Mouse (Mus musculus) heart, embryonic 14.5 days (tissue): ENCODE data around the gene Ccl4. TPM values are rescaled to one million over a fixed set of nuclear protein-coding genes. Genes with fewer than 3 reads are reported as not detected.

ENCODE experiments used
- ATAC-seq: fragments of 200-750 bp; cut with Nextera tagmentation; 2 replicates; pipeline ENCODE4 v1.8.0; 2017; ENCODE audit warnings: low read depth, moderate TSS enrichment; ENCODE audit not compliant: insufficient number of reproducible peaks, insufficient read depth, low FRiP score
- H3K27ac ChIP-seq, 2 experiments: fragments of 200-500 bp in 1 of 2; fragments of 300-500 bp in 1 of 2; sonication (generic) in 1 of 2; replicated peaks in 1 of 2; 2 replicates each; pipeline ENCODE4 v1.5.1; 2012 to 2014; ENCODE audit warnings: low read depth in 2 of 2, low read length in 2 of 2, control low read depth in 1 of 2, mild to moderate bottlenecking in 1 of 2, mixed read lengths in 1 of 2; ENCODE audit not compliant: control insufficient read depth in 1 of 2, insufficient read depth in 1 of 2
- H3K27me3 ChIP-seq: fragments of 300-500 bp; sonication (generic); 2 replicates; pipeline ENCODE4 v1.6.1; 2014; ENCODE audit warnings: mild to moderate bottlenecking, low read length, control low read depth; ENCODE audit not compliant: control insufficient read depth, insufficient read depth
- H3K36me3 ChIP-seq: fragments of 300-500 bp; sonication (generic); 2 replicates; pipeline ENCODE4 v1.6.1; 2014; ENCODE audit warnings: mild to moderate bottlenecking, control low read depth, low read length, mixed read lengths; ENCODE audit not compliant: control insufficient read depth, insufficient read depth
- H3K4me1 ChIP-seq, 2 experiments: fragments of 200-500 bp in 1 of 2; fragments of 300-500 bp in 1 of 2; sonication (generic) in 1 of 2; 2 replicates each; pipeline ENCODE4 v1.6.1; 2012 to 2014; ENCODE audit warnings: low read length in 2 of 2, control low read depth in 1 of 2, mixed read lengths in 1 of 2; ENCODE audit not compliant: control insufficient read depth in 2 of 2, insufficient read depth in 2 of 2
- H3K4me2 ChIP-seq: fragments of 300-500 bp; sonication (generic); 2 replicates; pipeline ENCODE4 v1.6.1; 2014; ENCODE audit warnings: mild to moderate bottlenecking, low read length
- H3K4me3 ChIP-seq, 2 experiments: fragments of 200-500 bp in 1 of 2; fragments of 300-500 bp in 1 of 2; sonication (generic) in 1 of 2; 2 replicates each; pipeline ENCODE4 v1.5.1; 2012 to 2014; ENCODE audit warnings: low read length in 2 of 2, mild to moderate bottlenecking in 2 of 2, control low read depth in 1 of 2, low read depth in 1 of 2, moderate library complexity in 1 of 2; ENCODE audit not compliant: control insufficient read depth in 1 of 2, insufficient read depth in 1 of 2
- H3K9ac ChIP-seq: fragments of 300-500 bp; sonication (generic); 2 replicates; pipeline ENCODE4 v1.6.1; 2014; ENCODE audit warnings: mild to moderate bottlenecking, low read length
- H3K9me3 ChIP-seq: fragments of 300-500 bp; sonication (generic); 2 replicates; pipeline ENCODE4 v1.6.1; 2016; ENCODE audit warnings: low read length, control low read depth; ENCODE audit not compliant: control insufficient read depth
- WGBS: fragments of 180-500 bp; shearing (Covaris S2); extraction: QIAGEN DNeasy Blood & Tissue Kit; methylation state at CpG from one replicate; pipeline ENCODE4 v1.1.7; 2014; 5-methylcytosine and 5-hydroxymethylcytosine counted together
- polyA plus RNA-seq: library from polyadenylated mRNA; unstranded; fragments of >200 nt; fragmentation: Nextera tagmentation; extraction: Ambion mirVana; gene quantifications from 2 replicates; pipeline ENCODE4 v1.2.1, GENCODE M21; 2014

The Ccl4 gene
- polyA plus RNA-seq, 1 experiment from 2014 or later, result 0.54 TPM

- Histone ChIP-seq H3K9ac (no peak overlapping the region), H3K27me3 (no peaks in the 10 kb centered on the region), H3K4me2 (no peak overlapping the region), H3K36me3 (no peaks in the 10 kb centered on the region), H3K4me1 (no peaks in the 10 kb centered on the region), H3K9me3 (no peaks in the 10 kb centered on the region), H3K27ac (no peak overlapping the region), H3K4me3 (no peak overlapping the region)
- ATAC-seq, result no peak
- 72% methylated on average over 2 of the region's 2 CpGs for WGBS
Observed at GRCm38 (mm10) chr11:83713925-83714324, 51.5 kb downstream of the Ccl4 start.

Other genes with a start within 250 kb of the Ccl4 start
- 0.09 TPM in 1 of 2 replicates, not detected in the other for gene Gas2l2, start 233.1 kb upstream of the Ccl4 start, polyA plus RNA-seq
- gene 1700020L24Rik, start 224.9 kb upstream of the Ccl4 start, polyA plus RNA-seq, result 1.4 and 1.8 TPM in 2 replicates
- 3.7 and 4.0 TPM in 2 replicates for gene Mmp28, start 199.5 kb upstream of the Ccl4 start, polyA plus RNA-seq
- 10.8 and 12.8 TPM in 2 replicates for gene Taf15, start 189.5 kb upstream of the Ccl4 start, polyA plus RNA-seq
- not detected in 2 replicates for gene Heatr9, start 140.4 kb upstream of the Ccl4 start, polyA plus RNA-seq
- 0.39 TPM in 1 of 2 replicates, not detected in the other for gene Ccl5, start 132.1 kb upstream of the Ccl4 start, polyA plus RNA-seq
- 3.0 TPM in 2 replicates for gene Ccl9, start 83.9 kb upstream of the Ccl4 start, polyA plus RNA-seq
- gene Ccl6, start 69.5 kb upstream of the Ccl4 start, polyA plus RNA-seq, result 5.2 and 5.7 TPM in 2 replicates
- not detected in 2 replicates for gene Rpl9-ps1, start 17.0 kb upstream of the Ccl4 start, polyA plus RNA-seq
- gene Ccl3, start 13.2 kb upstream of the Ccl4 start, polyA plus RNA-seq, result 0.92 and 1.1 TPM in 2 replicates
- gene Wfdc17, start 41.4 kb downstream of the Ccl4 start, polyA plus RNA-seq, result 1.3 and 2.3 TPM in 2 replicates
- 1.8 and 5.6 TPM in 2 replicates for gene Wfdc18, start 46.4 kb downstream of the Ccl4 start, polyA plus RNA-seq
- gene Wfdc21, start 84.4 kb downstream of the Ccl4 start, polyA plus RNA-seq, result not detected in 2 replicates
- gene Heatr6, start 91.1 kb downstream of the Ccl4 start, polyA plus RNA-seq, result 14.7 and 17.1 TPM in 2 replicates
- gene Hnf1b, start 187.5 kb downstream of the Ccl4 start, polyA plus RNA-seq, result 0.11 TPM in 1 of 2 replicates, not detected in the other